Mouse (Mus musculus): ENCODE measurements around the gene Sgk1. TPM values are rescaled to one million over a fixed set of nuclear protein-coding genes. Genes with fewer than 3 reads are reported as not detected.
"Not testable (repeated sequence)": the region's sequence is repeated elsewhere in the genome, so short reads cannot be mapped to it uniquely, and the experiment has no call there.

The Sgk1 gene
- total RNA-seq, 2 experiments from 2014 or later, result 70.2 to 73.8 TPM

DNA sequence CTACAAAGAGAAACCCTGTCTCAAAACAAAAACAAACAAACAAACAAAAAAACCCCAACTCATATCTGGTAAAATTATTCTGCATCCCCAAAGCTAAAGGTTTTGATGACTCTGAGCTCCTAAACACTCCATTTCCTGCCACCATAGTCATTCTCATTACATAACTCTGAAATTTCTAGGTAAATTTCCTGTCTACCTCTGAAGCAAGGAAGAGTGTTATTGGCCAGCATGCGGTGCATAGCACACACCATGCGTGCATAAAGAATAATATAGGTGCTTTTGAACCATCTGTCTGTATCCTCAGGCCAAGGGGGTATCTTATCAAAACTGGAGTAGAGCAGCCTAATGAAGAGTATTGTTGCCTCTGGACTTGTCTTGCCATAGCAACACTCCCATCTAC is 13.8 kb upstream of the Sgk1 start:
- no peak for DNase-seq

DNA sequence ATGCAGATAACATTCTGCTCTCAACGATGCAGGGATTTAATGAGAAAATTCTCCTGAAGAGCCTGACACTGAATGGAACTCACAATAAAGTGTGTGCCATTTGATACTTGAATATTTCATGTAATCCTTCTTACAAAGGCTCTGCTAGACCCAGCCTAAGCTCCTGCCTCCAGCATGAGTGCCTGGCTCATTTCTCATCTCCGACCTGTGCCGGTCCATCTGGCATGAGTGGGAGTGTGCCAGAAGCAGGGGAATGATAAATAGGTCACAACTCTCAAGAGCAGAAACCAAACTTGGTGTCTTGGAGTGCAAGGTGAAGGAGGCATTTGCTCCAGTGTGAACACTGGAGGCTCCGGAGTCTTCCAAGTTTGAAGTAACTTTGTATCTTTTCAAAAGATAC is 13.4 kb upstream of the Sgk1 start:
- no peak for DNase-seq

GRCm38 (mm10) chr10:21881837-21882183 is 174 bp upstream of the Sgk1 start:
- no peak for DNase-seq

DNA sequence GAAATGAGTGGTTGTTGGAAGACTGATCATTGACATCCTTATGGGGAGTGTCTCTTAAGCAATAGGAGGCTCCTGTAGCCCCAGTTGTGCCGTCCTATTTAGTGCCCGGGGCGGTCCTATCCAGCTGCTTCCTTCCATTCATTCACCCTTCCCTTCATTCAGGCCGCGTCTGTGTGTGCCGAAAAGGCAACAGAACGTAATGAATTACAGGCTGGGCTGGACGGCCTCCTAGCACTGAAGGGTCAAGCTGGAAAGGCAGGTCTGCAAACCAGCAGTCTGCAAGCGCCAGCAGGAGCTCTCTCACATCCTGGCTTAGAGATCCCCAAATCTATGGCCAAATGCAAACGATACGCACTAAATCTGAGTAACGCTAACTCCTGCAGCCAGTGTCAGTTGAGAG is 1.6 kb downstream of the Sgk1 start:
- peak; percentile 24 for DNase-seq

DNA sequence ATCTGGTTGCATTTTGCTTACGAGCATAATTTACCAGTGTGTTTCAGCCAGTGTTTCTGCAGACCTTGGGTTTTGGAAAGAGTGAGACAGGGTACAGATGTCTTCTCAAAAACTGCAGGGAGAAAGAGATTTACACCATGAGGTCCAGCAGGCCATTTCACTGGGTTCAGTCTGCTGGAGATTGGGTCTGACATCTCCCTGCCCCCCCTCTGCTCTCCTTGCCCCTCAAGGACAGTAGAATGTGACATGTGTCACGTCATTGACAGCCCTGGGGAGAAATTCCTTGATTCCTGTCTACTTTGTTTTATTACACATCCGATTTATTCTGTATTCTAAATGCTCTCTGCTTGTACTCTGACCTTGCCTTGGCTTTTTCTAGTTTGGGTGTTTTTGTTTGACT is 2.5 kb downstream of the Sgk1 start:
- DNase-seq, result no peak

- no peak for DNase-seq
Measured at GRCm38 (mm10) chr10:21889141-21889765, 7.3 kb downstream of the Sgk1 start.

GRCm38 (mm10) chr10:21890293-21890692 is 8.3 kb downstream of the Sgk1 start:
- no peak for DNase-seq

- DNase-seq, result no peak
Measured at GRCm38 (mm10) chr10:21891442-21891841, 9.5 kb downstream of the Sgk1 start.

DNA sequence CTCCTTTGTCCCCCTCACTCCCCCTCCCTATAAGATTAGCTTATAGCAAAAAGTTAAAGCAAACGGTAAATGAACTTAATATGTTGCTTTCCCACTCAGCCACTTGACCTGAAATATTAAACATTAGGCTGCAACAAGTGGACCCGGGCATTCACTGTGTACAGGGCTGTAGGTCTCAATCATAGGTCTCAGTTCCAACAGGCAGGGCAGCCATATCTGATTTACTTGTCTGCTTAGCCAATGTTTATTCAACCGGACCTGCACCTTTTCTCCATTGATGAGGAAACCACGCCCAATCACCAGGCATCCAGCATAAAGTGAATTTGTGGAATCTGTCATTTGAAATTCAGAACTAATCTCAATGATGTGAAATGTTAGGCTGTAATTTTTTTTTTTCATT is 10.1 kb downstream of the Sgk1 start:
- DNase-seq, result no peak

- DNase-seq, result no peak
Measured at GRCm38 (mm10) chr10:21898417-21898816, 16.4 kb downstream of the Sgk1 start.

- DNase-seq, result not testable (repeated sequence)
Measured at GRCm38 (mm10) chr10:21898851-21899250, 16.9 kb downstream of the Sgk1 start.

GRCm38 (mm10) chr10:21899397-21899796 is 17.4 kb downstream of the Sgk1 start:
- no peak for DNase-seq

GRCm38 (mm10) chr10:21902152-21903140 is 20.5 kb downstream of the Sgk1 start:
- no peak for DNase-seq

- no peak for DNase-seq
Measured at GRCm38 (mm10) chr10:21904151-21904550, 22.2 kb downstream of the Sgk1 start.

GRCm38 (mm10) chr10:21905616-21906015 is 23.6 kb downstream of the Sgk1 start:
- DNase-seq, result no peak

DNA sequence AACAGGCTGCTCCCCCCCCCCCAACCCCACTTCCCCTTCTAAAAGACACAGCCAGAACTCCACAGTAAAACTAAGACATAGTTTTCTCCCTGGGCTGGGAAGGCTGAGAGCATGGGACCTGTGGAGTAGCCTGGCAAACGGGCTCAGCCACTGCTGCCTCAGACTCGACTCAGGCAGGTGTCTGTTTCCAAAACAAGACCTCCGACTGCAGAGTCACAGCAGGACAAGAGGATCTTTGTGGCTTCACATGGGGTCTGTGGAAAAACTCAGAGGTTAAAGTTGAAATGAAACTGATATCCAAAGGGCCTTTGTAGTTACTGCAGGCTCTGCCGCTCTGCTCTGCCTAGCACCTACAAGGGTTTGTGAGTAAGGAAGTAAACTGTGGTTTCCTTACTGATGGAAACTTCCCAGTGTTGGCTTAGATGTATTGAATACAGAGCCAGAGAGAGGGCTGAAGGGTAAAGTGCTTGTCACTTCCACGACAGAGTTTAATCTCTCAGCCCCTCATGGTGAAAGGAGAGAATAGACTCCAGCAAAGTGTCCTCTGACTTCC is 25.0 kb downstream of the Sgk1 start:
- DNase-seq, result no peak

DNA sequence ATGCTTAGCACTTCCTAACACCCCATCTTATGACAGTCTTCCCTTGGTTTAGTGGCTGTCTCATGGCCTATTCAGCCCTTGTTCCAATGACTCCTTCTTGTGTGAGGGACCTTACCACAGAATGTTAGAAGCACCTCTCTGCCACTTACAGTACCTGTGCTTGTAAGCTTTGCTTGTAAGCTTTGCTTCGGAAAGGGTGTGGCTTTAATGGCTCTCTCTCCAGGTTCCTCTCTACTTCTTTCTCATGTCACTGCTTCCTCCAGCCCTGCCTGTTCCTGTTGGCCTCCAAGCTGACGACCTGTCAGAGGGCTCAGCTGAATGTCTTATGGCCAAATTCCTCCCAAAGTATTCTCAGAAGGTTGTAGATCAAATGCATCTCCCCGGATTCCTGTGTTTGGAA is 25.8 kb downstream of the Sgk1 start:
- DNase-seq, result no peak

GRCm38 (mm10) chr10:21908686-21909085 is 26.7 kb downstream of the Sgk1 start:
- no peak for DNase-seq

DNA sequence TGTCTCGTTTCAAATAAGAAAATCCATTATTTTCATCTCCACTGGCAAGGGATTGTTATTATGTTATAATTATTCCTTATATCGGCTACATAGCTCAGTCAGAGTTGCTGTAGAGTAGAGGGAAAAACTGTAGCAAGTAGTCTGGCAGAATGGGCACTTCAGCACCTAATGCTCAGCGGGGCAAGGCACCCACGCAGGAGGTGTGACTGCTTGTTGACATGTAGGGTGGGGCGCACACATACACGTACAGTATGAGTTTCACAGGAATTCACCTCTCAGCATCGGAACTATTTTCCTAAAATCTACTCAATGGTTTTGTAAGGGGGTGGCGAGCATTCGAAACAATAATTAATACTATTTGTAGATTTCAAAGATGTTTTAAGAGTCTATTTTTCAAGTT is 28.4 kb downstream of the Sgk1 start:
- DNase-seq, result no peak

GRCm38 (mm10) chr10:21911303-21911947 is 29.4 kb downstream of the Sgk1 start:
- no peak for DNase-seq

GRCm38 (mm10) chr10:21914751-21915150 is 32.8 kb downstream of the Sgk1 start:
- DNase-seq, result no peak

DNA sequence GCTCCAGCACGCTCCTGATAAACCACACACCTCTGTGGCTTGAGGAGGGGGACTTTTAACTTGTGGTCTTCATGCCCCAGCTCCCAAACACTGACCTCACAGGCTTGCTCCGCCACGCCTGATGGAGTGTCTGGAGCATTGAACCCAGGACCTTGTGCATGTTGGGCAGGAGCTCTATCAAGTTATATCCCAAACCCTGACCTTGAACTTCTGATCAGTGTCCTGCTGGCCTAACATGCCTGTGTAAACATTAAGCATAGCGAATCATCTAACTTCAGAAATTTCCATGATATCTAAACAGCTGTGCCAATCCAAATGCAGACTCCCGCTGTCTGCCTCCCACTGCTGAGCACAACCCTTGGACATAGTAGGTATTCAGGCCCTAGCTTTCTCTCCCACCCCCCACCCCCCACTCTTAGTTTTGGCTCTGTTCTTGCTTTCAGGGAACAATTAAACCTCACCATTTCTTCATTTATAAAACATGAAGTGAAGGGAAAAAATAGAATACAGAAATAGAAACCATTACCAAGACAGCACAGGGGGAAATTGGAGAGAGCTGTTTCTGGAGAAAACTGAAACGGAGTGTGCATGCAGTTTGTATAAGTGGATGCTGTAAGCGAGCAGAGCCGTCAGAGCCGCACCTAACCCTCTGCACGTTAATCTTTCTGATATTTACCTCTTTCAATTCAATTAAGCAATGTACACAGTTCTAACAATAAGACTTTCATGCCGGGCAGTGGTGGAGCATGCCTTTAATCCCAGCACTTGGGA is 34.5 kb downstream of the Sgk1 start:
- no peak for DNase-seq

Data from heart, postnatal 4 days (tissue).